Mouse (Mus musculus): ENCODE data around the gene Fam187a. TPM values are rescaled to one million over a fixed set of nuclear protein-coding genes. Genes with fewer than 3 reads are reported as not detected.
A peak's percentile ranks its signal among the peaks of the same experiment; 100 is the strongest.

Fam187a gene
- total RNA-seq (2021): not detected
- long read RNA-seq, experiment 1: 0 reads
- long read RNA-seq, experiment 2: 0 reads

- DNase-seq: no peak
Observed at GRCm38 (mm10) chr11:102884616-102885219, at the start of gene Fam187a. Gene Fam187a, plus strand, starts transcription at chr11:102885169.

GRCm38 (mm10) chr11:102835549-102835948, 49.4 kb upstream of the Fam187a start, which contains the start of gene Higd1b:
Gene Higd1b, plus strand, starts transcription at chr11:102835849.
- no peak for DNase-seq

GRCm38 (mm10) chr11:102836146-102836545, 48.8 kb upstream of the Fam187a start:
- DNase-seq: peak; percentile 40 to 70

- no peak for DNase-seq
Observed at GRCm38 (mm10) chr11:102837385-102837784, 47.6 kb upstream of the Fam187a start.

- peak; percentile 36 to 74 for DNase-seq
Observed at GRCm38 (mm10) chr11:102838126-102838525, 46.8 kb upstream of the Fam187a start.

GRCm38 (mm10) chr11:102838616-102839150, 46.3 kb upstream of the Fam187a start:
- no peak for DNase-seq

GRCm38 (mm10) chr11:102845926-102846325, 39.0 kb upstream of the Fam187a start:
- DNase-seq: no peak

GRCm38 (mm10) chr11:102851883-102852282, 33.1 kb upstream of the Fam187a start:
- peak; percentile 58 to 89 for DNase-seq

GRCm38 (mm10) chr11:102853760-102854159, 31.2 kb upstream of the Fam187a start:
- no peak for DNase-seq

GRCm38 (mm10) chr11:102855941-102856340, 29.0 kb upstream of the Fam187a start:
- no peak for DNase-seq

GRCm38 (mm10) chr11:102858951-102859350, 26.0 kb upstream of the Fam187a start:
- DNase-seq: no peak

GRCm38 (mm10) chr11:102859933-102860332, 25.0 kb upstream of the Fam187a start:
- no peak for DNase-seq

GRCm38 (mm10) chr11:102864272-102864671, 20.7 kb upstream of the Fam187a start:
- peak; percentile 50 to 86 for DNase-seq

- no peak for DNase-seq
Observed at GRCm38 (mm10) chr11:102874801-102875334, 10.1 kb upstream of the Fam187a start.

- no peak for DNase-seq
Observed at GRCm38 (mm10) chr11:102879558-102879957, 5.4 kb upstream of the Fam187a start.

- DNase-seq: peak; percentile 94 to 99
Observed at GRCm38 (mm10) chr11:102880585-102881313, 4.2 kb upstream of the Fam187a start, which contains the start of the genes Eftud2 and Ccdc103. Gene Eftud2, minus strand, starts transcription at chr11:102880985. Gene Ccdc103, plus strand, starts transcription at chr11:102881204.

- no peak for DNase-seq
Observed at GRCm38 (mm10) chr11:102881314-102882198, 3.4 kb upstream of the Fam187a start.

- no peak for DNase-seq
Observed at GRCm38 (mm10) chr11:102887433-102887832, 2.5 kb downstream of the Fam187a start.

GRCm38 (mm10) chr11:102888135-102888534, 3.2 kb downstream of the Fam187a start:
- no peak for DNase-seq

GRCm38 (mm10) chr11:102890096-102890495, 5.1 kb downstream of the Fam187a start:
- no peak for DNase-seq

GRCm38 (mm10) chr11:102893015-102893651, 8.2 kb downstream of the Fam187a start:
- peak; percentile 65 to 66 for DNase-seq
